Mouse (Mus musculus): Measurements from ENCODE around the gene Vmn2r16.

Vmn2r16 gene

DNA sequence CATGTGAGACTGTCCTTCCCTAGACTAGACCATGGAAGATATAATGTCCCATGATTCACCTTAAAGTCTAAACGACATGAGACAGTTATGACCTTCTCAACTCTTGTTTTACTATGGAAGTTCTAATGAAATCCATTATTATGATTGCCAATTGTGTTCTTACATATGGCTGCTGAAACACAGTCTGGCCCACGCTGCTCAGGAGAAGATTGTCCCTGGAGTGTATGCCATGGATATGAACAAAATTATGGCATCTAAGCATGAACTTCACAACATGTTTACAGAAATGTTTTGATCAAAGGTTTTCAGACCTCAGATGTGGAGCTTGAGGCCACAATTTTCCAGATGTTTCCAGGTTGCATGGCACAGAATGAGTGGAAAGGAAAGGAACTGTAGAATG, at the start of gene Vmn2r16:
Vmn2r16 (plus strand) TSS at position 301 of the 400 bp plus-strand sequence.
- DNase-seq (ENCODE audit: low spot score), result no peak

DNA sequence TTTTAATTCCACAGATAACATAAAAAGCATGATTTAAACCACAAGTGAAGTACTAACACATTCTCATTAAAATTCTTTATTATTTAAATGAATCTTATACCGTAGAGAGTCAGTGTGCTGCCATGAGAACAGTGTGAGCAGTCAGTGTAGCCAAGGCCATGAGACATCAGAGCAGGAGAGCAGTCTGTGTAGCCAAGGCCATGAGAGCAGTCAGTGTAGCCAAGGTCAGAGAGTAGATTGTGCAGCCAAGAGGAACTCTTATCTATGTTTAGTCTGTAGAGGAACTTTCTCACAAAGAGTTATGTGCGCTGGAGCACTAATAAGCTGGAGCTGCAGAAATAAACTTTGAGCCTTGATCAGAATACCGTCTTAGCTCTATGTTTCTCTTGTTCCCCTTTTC, 35.3 kb upstream of the Vmn2r16 start:
- no peak for DNase-seq (ENCODE audit: low spot score)

DNA sequence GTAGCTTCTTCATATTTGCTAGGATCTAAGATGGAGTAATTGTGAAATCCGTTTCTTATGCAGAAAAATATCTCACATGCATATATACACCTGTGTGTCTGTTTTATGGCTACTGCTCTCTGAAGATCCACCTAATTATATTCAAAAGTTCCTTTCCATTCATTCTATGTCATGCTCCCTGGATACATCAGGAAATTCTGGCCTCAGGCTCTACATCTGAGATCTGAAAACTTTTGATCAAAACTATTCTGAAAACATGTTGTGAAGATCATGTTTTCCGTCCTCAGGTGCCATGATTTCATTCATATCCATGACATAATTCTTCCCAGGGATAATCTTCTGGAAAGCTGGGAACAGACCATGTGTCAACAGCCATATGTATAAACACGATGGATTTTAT, 32.4 kb upstream of the Vmn2r16 start, which contains the start of gene Vmn2r15:
Vmn2r15 (minus strand) TSS at position 101 of the 400 bp plus-strand sequence.
- no peak for DNase-seq (ENCODE audit: low spot score)

DNA sequence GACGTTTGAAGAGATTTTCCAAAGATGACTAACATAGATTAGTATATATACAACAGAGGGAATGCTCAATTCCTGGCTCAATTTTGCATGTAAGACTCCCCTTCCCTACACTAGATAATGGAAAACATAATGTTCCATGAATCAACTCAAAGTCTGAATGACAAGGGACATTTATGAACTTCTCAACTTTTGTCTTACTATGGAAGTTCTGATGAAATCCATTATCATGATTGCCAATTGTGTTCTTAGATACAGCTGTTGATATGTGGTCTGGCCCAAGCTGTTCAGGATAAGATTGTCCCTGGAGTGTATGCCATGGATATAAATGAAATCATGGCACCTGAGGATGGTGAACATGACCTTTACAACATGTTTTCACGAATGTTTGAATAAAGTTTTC, 89.4 kb downstream of the Vmn2r16 start, which contains the start of gene Vmn2r17:
Vmn2r17 (plus strand) TSS at position 301 of the 400 bp plus-strand sequence.
- no peak for DNase-seq (ENCODE audit: low spot score)

Data from c-Kit-positive CD71-positive TER-119-positive erythroid progenitor cells, embryonic 14.5 days (primary cell).